Mouse (Mus musculus) heart, embryonic 11.5 days (tissue): ENCODE measurements around the gene Tas1r2. TPM values are rescaled to one million over a fixed set of nuclear protein-coding genes. Genes with fewer than 3 reads are reported as not detected.

Experiments
- ATAC-seq: fragments of 200-750 bp; cut with Nextera tagmentation; replicated peaks from 2 replicates; pipeline ENCODE4 v1.8.0; 2017; ENCODE audit warnings: moderate library complexity; ENCODE audit not compliant: insufficient number of reproducible peaks, low FRiP score, low TSS enrichment
- H3K27ac ChIP-seq: fragments of 300-500 bp; sonication (generic); 2 replicates; pipeline ENCODE4 v1.5.1; 2014; ENCODE audit warnings: mild to moderate bottlenecking, low read depth, low read length
- H3K27me3 ChIP-seq: fragments of 300-500 bp; sonication (generic); 2 replicates; pipeline ENCODE4 v1.6.1; 2014; ENCODE audit warnings: mild to moderate bottlenecking, low read length, mixed read lengths; ENCODE audit not compliant: control insufficient read depth, insufficient read depth
- H3K36me3 ChIP-seq: fragments of 300-500 bp; sonication (generic); 2 replicates; pipeline ENCODE4 v1.6.1; 2014; ENCODE audit warnings: mild to moderate bottlenecking, low read length, moderate library complexity, mixed read lengths; ENCODE audit not compliant: control insufficient read depth, insufficient read depth
- H3K4me1 ChIP-seq: fragments of 300-500 bp; sonication (generic); 2 replicates; pipeline ENCODE4 v1.6.1; 2014; ENCODE audit warnings: low read length; ENCODE audit not compliant: control insufficient read depth, insufficient read depth
- H3K4me2 ChIP-seq: fragments of 300-500 bp; sonication (generic); 2 replicates; pipeline ENCODE4 v1.6.1; 2014; ENCODE audit warnings: mild to moderate bottlenecking, moderate library complexity
- H3K4me3 ChIP-seq: fragments of 300-500 bp; sonication (generic); 2 replicates; pipeline ENCODE4 v1.5.1; 2014; ENCODE audit warnings: low read depth, low read length
- H3K9ac ChIP-seq: fragments of 300-500 bp; sonication (generic); 2 replicates; pipeline ENCODE4 v1.6.1; 2014; ENCODE audit warnings: mild to moderate bottlenecking, low read depth, low read length, moderate library complexity
- H3K9me3 ChIP-seq: fragments of 300-500 bp; sonication (generic); replicated peaks from 2 replicates; pipeline ENCODE4 v1.6.1; 2016; ENCODE audit warnings: low read length; ENCODE audit not compliant: control insufficient read depth
- WGBS: fragments of 180-500 bp; shearing (Covaris S2); extraction: QIAGEN DNeasy Blood & Tissue Kit; methylation state at CpG from one replicate; pipeline ENCODE4 v1.1.7; 2014; ENCODE audit not compliant: insufficient replicate concordance; 5-methylcytosine and 5-hydroxymethylcytosine counted together
- polyA plus RNA-seq: library from polyadenylated mRNA; unstranded; fragments of >200 nt; fragmentation: Nextera tagmentation; extraction: Ambion mirVana; gene quantifications from 2 replicates; pipeline ENCODE4 v1.2.1, GENCODE M21; 2014

The Tas1r2 gene
- polyA plus RNA-seq, 1 experiment from 2014 or later: not detected

- WGBS: 47% methylated on average over 3 of the region's 3 CpGs
- Histone ChIP-seq H3K36me3 (peaks cover 22% of the 10 kb centered on the region), H3K27ac (no peak overlapping the region), H3K4me1 (peaks cover 7% of the 10 kb centered on the region; the same call in 1 of the 2 replicates), H3K9me3 (peaks cover 3% of the 10 kb centered on the region; the same call in 1 of the 2 replicates), H3K4me2 (peak overlapping the region; percentile 68), H3K9ac (peak overlapping the region; percentile 74; the same call in 1 of the 2 replicates), H3K4me3 (peak overlapping the region; percentile 47), H3K27me3 (no peaks in the 10 kb centered on the region)
- no peak for ATAC-seq
Measured at GRCm38 (mm10) chr4:139617001-139617364, 36.4 kb upstream of the Tas1r2 start.

- H3K9ac ChIP-seq: no peak overlapping the region
- WGBS: 74% methylated on average over 6 of the region's 6 CpGs
- H3K4me1 ChIP-seq: peaks cover 12% of the 10 kb centered on the region; the same call in 1 of the 2 replicates
- no peaks in the 10 kb centered on the region for H3K9me3 ChIP-seq
- no peak for ATAC-seq
- no peaks in the 10 kb centered on the region for H3K27me3 ChIP-seq
- H3K27ac ChIP-seq: no peak overlapping the region
- peaks cover 4% of the 10 kb centered on the region; the same call in 1 of the 2 replicates for H3K36me3 ChIP-seq
- no peak overlapping the region for H3K4me2 ChIP-seq
- H3K4me3 ChIP-seq: no peak overlapping the region
Measured at GRCm38 (mm10) chr4:139619765-139620164, 33.6 kb upstream of the Tas1r2 start.

- Histone ChIP-seq H3K4me3 (peak within 1 kb of the TSS; percentile 77), H3K27me3 (no peaks in the 10 kb centered on the region), H3K9me3 (no peaks in the 10 kb centered on the region), H3K36me3 (no peaks in the 10 kb centered on the region), H3K4me2 (peak within 1 kb of the TSS; percentile 91), H3K9ac (peak within 1 kb of the TSS; percentile 80), H3K4me1 (0 out of 2 replicates have a peak, but pooled peaks cover 5% of the 10 kb centered on the region), H3K27ac (peak within 1 kb of the TSS; percentile 70)
- WGBS: under 1% methylated on average over 37 of the region's 38 CpGs
- ATAC-seq: peak; percentile 99
Measured at GRCm38 (mm10) chr4:139622373-139623282, 30.7 kb upstream of the Tas1r2 start, which contains the start of gene Aldh4a1. TSS of gene Aldh4a1 (plus strand) at chr4:139622866.

- Histone ChIP-seq H3K9me3 (no peaks in the 10 kb centered on the region), H3K27me3 (no peaks in the 10 kb centered on the region), H3K27ac (peak overlapping the region; percentile 70; the same call in 1 of the 2 replicates), H3K4me3 (peak overlapping the region; percentile 77), H3K4me1 (0 out of 2 replicates have a peak, but pooled peaks cover 5% of the 10 kb centered on the region), H3K36me3 (no peaks in the 10 kb centered on the region), H3K4me2 (peak overlapping the region; percentile 91), H3K9ac (peak overlapping the region; percentile 80)
- 25% methylated on average over 21 of the region's 21 CpGs for WGBS
- no peak for ATAC-seq
Measured at GRCm38 (mm10) chr4:139623434-139624115, 29.8 kb upstream of the Tas1r2 start.

- WGBS: 69% methylated on average over 5 of the region's 5 CpGs
- no peaks in the 10 kb centered on the region for H3K9me3 ChIP-seq
- 0 out of 2 replicates have a peak, but pooled peaks cover 5% of the 10 kb centered on the region for H3K4me1 ChIP-seq
- no peak overlapping the region for H3K4me2 ChIP-seq
- no peak for ATAC-seq
- no peaks in the 10 kb centered on the region for H3K27me3 ChIP-seq
- no peak overlapping the region for H3K9ac ChIP-seq
- no peak overlapping the region for H3K27ac ChIP-seq
- H3K4me3 ChIP-seq: no peak overlapping the region
- no peaks in the 10 kb centered on the region for H3K36me3 ChIP-seq
Measured at GRCm38 (mm10) chr4:139624116-139624489, 29.2 kb upstream of the Tas1r2 start.

- H3K9ac ChIP-seq: no peak overlapping the region; the same call in 1 of the 2 replicates
Measured at GRCm38 (mm10) chr4:139624706-139625105, 28.6 kb upstream of the Tas1r2 start.

GRCm38 (mm10) chr4:139627361-139627760 is 26.0 kb upstream of the Tas1r2 start:
- H3K4me3 ChIP-seq: no peak overlapping the region
- H3K9me3 ChIP-seq: no peaks in the 10 kb centered on the region
- WGBS: 85% methylated on average over 11 of the region's 11 CpGs
- no peaks in the 10 kb centered on the region for H3K36me3 ChIP-seq
- H3K9ac ChIP-seq: no peak overlapping the region
- H3K4me2 ChIP-seq: no peak overlapping the region
- H3K27me3 ChIP-seq: no peaks in the 10 kb centered on the region
- 0 out of 2 replicates have a peak, but pooled peaks cover 5% of the 10 kb centered on the region for H3K4me1 ChIP-seq
- no peak overlapping the region for H3K27ac ChIP-seq
- no peak for ATAC-seq

More at GRCm38 (mm10) chr4:139624706-139625105, 28.6 kb upstream of the Tas1r2 start:
- no peaks in the 10 kb centered on the region for H3K9me3 ChIP-seq
- H3K27ac ChIP-seq: no peak overlapping the region
- ATAC-seq: no peak
- no peak overlapping the region for H3K4me2 ChIP-seq
- H3K4me1 ChIP-seq: 0 out of 2 replicates have a peak, but pooled peaks cover 5% of the 10 kb centered on the region
- no peak overlapping the region for H3K4me3 ChIP-seq
- no peaks in the 10 kb centered on the region for H3K36me3 ChIP-seq
- H3K27me3 ChIP-seq: no peaks in the 10 kb centered on the region
- 76% methylated on average over 10 of the region's 10 CpGs for WGBS

- no peak for ATAC-seq
- 0 out of 2 replicates have a peak, but pooled peaks cover 6% of the 10 kb centered on the region for H3K27me3 ChIP-seq
- WGBS: 66% methylated on average over 10 of the region's 10 CpGs
Measured at GRCm38 (mm10) chr4:139630171-139630570, 23.2 kb upstream of the Tas1r2 start.

More at GRCm38 (mm10) chr4:139630171-139630570, 23.2 kb upstream of the Tas1r2 start:
- H3K9me3 ChIP-seq: no peaks in the 10 kb centered on the region
- H3K4me3 ChIP-seq: no peak overlapping the region
- H3K4me1 ChIP-seq: no peaks in the 10 kb centered on the region
- H3K4me2 ChIP-seq: no peak overlapping the region
- no peak overlapping the region for H3K9ac ChIP-seq
- no peaks in the 10 kb centered on the region for H3K36me3 ChIP-seq
- H3K27ac ChIP-seq: no peak overlapping the region
